Mouse (Mus musculus) heart, embryonic 14.5 days (tissue): ENCODE measurements at regions not wholly inside any gene's neighbourhood (a gene's known extent, or its start where the extent isn't known, plus 50 kb on each side); places are given as distances from the start of the nearest gene placed in this dataset.

Source experiments
- ATAC-seq: fragments of 200-750 bp; cut with Nextera tagmentation; 2 replicates; pipeline ENCODE4 v1.8.0; 2017; ENCODE audit warnings: low read depth, moderate TSS enrichment; ENCODE audit not compliant: insufficient number of reproducible peaks, insufficient read depth, low FRiP score
- H3K27ac ChIP-seq, 2 experiments: fragments of 200-500 bp in 1 of 2; fragments of 300-500 bp in 1 of 2; sonication (generic) in 1 of 2; replicated peaks in 1 of 2; 2 replicates each; pipeline ENCODE4 v1.5.1; 2012 to 2014; ENCODE audit warnings: low read depth in 2 of 2, low read length in 2 of 2, control low read depth in 1 of 2, mild to moderate bottlenecking in 1 of 2, mixed read lengths in 1 of 2; ENCODE audit not compliant: control insufficient read depth in 1 of 2, insufficient read depth in 1 of 2
- H3K27me3 ChIP-seq: fragments of 300-500 bp; sonication (generic); 2 replicates; pipeline ENCODE4 v1.6.1; 2014; ENCODE audit warnings: mild to moderate bottlenecking, low read length, control low read depth; ENCODE audit not compliant: control insufficient read depth, insufficient read depth
- H3K36me3 ChIP-seq: fragments of 300-500 bp; sonication (generic); 2 replicates; pipeline ENCODE4 v1.6.1; 2014; ENCODE audit warnings: mild to moderate bottlenecking, control low read depth, low read length, mixed read lengths; ENCODE audit not compliant: control insufficient read depth, insufficient read depth
- H3K4me1 ChIP-seq, 2 experiments: fragments of 200-500 bp in 1 of 2; fragments of 300-500 bp in 1 of 2; sonication (generic) in 1 of 2; 2 replicates each; pipeline ENCODE4 v1.6.1; 2012 to 2014; ENCODE audit warnings: low read length in 2 of 2, control low read depth in 1 of 2, mixed read lengths in 1 of 2; ENCODE audit not compliant: control insufficient read depth in 2 of 2, insufficient read depth in 2 of 2
- H3K4me2 ChIP-seq: fragments of 300-500 bp; sonication (generic); 2 replicates; pipeline ENCODE4 v1.6.1; 2014; ENCODE audit warnings: mild to moderate bottlenecking, low read length
- H3K4me3 ChIP-seq, 2 experiments: fragments of 200-500 bp in 1 of 2; fragments of 300-500 bp in 1 of 2; sonication (generic) in 1 of 2; 2 replicates each; pipeline ENCODE4 v1.5.1; 2012 to 2014; ENCODE audit warnings: low read length in 2 of 2, mild to moderate bottlenecking in 2 of 2, control low read depth in 1 of 2, low read depth in 1 of 2, moderate library complexity in 1 of 2; ENCODE audit not compliant: control insufficient read depth in 1 of 2, insufficient read depth in 1 of 2
- H3K9ac ChIP-seq: fragments of 300-500 bp; sonication (generic); 2 replicates; pipeline ENCODE4 v1.6.1; 2014; ENCODE audit warnings: mild to moderate bottlenecking, low read length
- H3K9me3 ChIP-seq: fragments of 300-500 bp; sonication (generic); 2 replicates; pipeline ENCODE4 v1.6.1; 2016; ENCODE audit warnings: low read length, control low read depth; ENCODE audit not compliant: control insufficient read depth
- WGBS: fragments of 180-500 bp; shearing (Covaris S2); extraction: QIAGEN DNeasy Blood & Tissue Kit; methylation state at CpG from one replicate; pipeline ENCODE4 v1.1.7; 2014; 5-methylcytosine and 5-hydroxymethylcytosine counted together

DNA sequence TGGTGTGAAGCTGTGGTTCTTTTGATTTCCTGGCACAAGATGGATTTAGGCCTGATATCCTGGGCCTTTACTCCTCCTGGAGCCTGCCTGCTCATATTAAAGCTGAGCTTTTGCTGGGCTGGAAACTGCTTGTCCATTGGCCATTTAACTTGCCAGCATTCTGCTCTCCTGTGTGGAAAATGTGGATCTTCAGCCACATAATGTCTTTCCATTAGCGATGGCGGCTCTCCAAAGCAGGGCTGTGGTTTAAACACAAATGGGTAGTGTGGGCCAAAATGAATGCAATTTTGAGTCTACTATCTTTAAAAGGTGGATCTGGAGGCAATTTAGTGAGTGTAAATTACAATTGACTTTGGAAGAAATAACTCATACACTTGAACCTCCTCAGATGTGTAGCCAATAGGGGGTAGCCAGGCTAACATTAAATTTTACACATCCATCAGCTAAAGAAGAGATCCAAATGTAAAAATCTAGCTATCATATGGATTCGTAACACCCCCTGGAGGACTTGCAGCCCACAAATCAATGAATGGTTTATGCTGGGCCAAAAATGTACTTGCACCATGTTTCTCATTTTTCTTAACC lies 281.5 kb downstream of the Sim1 start:
- Histone ChIP-seq H3K4me2 (no peak overlapping the region), H3K36me3 (no peaks in the 10 kb centered on the region), H3K9ac (no peak overlapping the region), H3K27ac (no peak overlapping the region), H3K4me3 (no peak overlapping the region), H3K27me3 (no peaks in the 10 kb centered on the region), H3K4me1 (peaks cover 0 to 6% of the 10 kb centered on the region in 2 experiments; a peak in 2 of 4 replicates), H3K9me3 (no peaks in the 10 kb centered on the region)
- no peak for ATAC-seq
- 93% methylated on average over 3 of the region's 3 CpGs for WGBS

DNA sequence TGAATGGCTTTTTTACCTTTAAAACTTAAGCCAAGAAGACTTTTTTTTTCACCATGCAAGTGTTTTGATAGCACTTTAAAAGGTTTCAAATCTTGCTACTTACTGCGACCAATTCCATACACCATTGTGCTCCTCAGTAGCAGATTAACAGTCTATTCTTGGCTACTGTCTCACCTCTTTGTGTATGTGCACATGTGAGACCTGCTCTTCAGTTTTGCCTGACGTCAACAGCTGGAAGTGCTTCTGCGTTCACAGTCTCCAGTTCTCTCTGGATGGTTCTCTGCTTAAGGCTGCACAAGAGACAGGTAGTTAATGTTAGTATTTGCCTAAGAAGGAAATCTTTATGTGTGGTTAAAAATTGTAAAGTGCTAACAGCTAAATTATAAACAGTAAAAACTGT lies 282.1 kb downstream of the Sim1 start:
- Histone ChIP-seq H3K4me2 (no peak overlapping the region), H3K27me3 (no peaks in the 10 kb centered on the region), H3K9me3 (no peaks in the 10 kb centered on the region), H3K9ac (no peak overlapping the region), H3K4me3 (no peak overlapping the region), H3K27ac (no peak overlapping the region), H3K4me1 (peaks cover 0 to 6% of the 10 kb centered on the region in 2 experiments; a peak in 2 of 4 replicates), H3K36me3 (no peaks in the 10 kb centered on the region)
- 24% methylated on average over 3 of the region's 3 CpGs for WGBS
- ATAC-seq: no peak

DNA sequence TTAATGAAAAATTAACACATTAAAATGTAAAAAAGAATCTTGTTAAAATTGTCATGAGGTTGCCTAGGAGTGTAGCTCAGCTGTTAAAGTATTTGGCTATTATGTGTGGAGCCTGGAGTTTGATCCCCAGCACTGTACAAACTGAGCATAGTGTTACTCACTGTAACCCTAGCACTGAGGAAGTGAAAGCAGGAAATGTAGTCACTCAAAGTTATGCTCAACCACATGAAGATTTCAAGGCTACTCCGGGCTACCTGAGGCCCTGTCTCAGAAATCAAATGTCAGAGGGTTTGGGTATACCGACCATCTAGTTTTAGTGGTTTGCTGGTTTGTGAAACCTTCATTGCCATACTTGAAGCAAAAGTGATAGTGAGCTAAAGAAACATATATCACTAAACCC lies 287.2 kb downstream of the Sim1 start:
- no peak overlapping the region for H3K9ac ChIP-seq

DNA sequence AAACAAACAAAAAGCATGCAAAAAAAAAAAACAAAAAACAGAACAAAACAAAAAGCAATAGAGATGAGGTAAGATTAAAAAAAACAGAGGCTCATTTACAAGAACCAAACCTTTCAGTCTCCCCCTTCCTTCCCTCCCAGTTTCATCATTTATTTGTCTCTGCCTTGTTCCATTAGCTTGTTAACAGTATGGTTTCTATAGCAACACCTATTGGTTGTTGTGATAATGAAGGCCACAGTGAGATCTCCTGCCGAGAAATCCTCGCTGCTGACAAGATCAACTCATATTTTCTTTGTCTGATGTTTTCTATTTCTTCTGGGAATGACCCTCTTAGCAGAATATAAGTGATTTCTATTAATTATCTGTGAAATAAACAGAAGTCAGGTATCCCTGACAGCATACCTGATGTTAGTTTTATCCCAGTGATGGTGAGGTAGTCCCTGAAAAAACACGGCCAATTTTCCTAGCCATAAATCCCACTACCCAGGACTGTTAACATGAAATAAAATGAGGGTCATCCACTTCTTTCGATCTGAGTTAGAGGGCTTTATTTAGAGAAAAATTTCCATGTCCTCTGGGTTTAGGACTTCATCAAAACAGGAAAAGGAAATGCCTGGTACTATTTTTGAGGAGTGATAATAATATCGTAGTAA lies 288.9 kb upstream of the Gm49339 start:
- no peak overlapping the region for H3K9ac ChIP-seq
- H3K9me3 ChIP-seq: no peaks in the 10 kb centered on the region
- no peak overlapping the region for H3K4me2 ChIP-seq
- H3K27ac ChIP-seq: no peak overlapping the region
- H3K27me3 ChIP-seq: no peaks in the 10 kb centered on the region
- 47% methylated on average over 5 of the region's 5 CpGs for WGBS
- H3K4me3 ChIP-seq: no peak overlapping the region
- H3K36me3 ChIP-seq: no peaks in the 10 kb centered on the region
- no peaks in the 10 kb centered on the region for H3K4me1 ChIP-seq
- ATAC-seq: no peak

More for the DNA sequence above, 287.2 kb downstream of the Sim1 start:
- Histone ChIP-seq H3K4me2 (no peak overlapping the region), H3K9me3 (no peaks in the 10 kb centered on the region), H3K27ac (no peak overlapping the region), H3K4me1 (no peaks in the 10 kb centered on the region), H3K36me3 (no peaks in the 10 kb centered on the region), H3K4me3 (no peak overlapping the region), H3K27me3 (no peaks in the 10 kb centered on the region)
- 76% methylated on average over 2 of the region's 2 CpGs for WGBS
- no peak for ATAC-seq

DNA sequence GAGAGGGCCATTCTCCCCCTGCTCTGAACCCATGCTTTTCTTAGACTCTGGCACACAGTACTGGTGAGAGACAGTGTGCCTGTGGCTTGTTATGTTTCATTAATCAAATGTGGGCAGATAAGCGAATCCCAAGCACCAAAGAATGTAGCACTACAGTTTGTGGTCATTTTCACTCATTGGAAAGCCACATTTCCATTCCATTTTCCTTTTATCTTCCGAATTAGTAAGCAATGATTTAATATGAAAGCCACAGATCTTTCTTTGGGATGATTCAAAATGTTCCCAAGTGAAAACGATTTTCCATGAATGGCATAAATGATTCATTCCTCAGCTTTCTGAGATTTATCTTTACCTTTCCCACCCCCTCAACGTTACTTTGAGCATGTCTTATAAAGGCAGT lies 260.9 kb upstream of the Gm49339 start:
- no peak for ATAC-seq
- Histone ChIP-seq H3K36me3 (no peaks in the 10 kb centered on the region), H3K9me3 (no peaks in the 10 kb centered on the region), H3K9ac (no peak overlapping the region), H3K4me2 (no peak overlapping the region), H3K27ac (no peak overlapping the region), H3K4me3 (no peak overlapping the region), H3K4me1 (no peaks in the 10 kb centered on the region), H3K27me3 (no peaks in the 10 kb centered on the region)
- 69% methylated on average over 4 of the region's 4 CpGs for WGBS

DNA sequence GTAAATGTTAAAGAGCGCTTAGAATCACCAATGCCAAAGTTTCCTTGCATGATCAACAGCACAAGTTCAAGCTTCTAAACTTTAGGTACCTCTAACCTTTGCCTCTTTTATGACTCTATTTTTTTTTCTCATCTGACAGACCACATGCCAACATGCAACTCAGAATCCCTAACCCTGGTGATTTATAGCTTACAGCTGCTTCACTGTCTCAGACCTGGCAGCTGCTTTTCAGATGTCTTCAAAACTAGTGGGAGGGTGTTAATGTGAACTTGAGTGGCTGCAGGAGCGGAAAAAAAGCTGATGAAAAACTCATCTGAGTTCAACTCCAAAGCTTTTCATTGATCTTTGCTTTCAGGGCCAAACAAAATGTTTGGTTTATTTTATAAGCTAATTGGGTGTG lies 246.8 kb upstream of the Gm49339 start:
- no peaks in the 10 kb centered on the region for H3K36me3 ChIP-seq
- no peaks in the 10 kb centered on the region for H3K4me1 ChIP-seq
- H3K4me3 ChIP-seq: no peak overlapping the region
- H3K9me3 ChIP-seq: no peaks in the 10 kb centered on the region
- H3K9ac ChIP-seq: no peak overlapping the region
- WGBS: 77% methylated on average over 2 of the region's 2 CpGs
- no peaks in the 10 kb centered on the region for H3K27me3 ChIP-seq
- no peak overlapping the region for H3K27ac ChIP-seq
- ATAC-seq: no peak
- H3K4me2 ChIP-seq: no peak overlapping the region

DNA sequence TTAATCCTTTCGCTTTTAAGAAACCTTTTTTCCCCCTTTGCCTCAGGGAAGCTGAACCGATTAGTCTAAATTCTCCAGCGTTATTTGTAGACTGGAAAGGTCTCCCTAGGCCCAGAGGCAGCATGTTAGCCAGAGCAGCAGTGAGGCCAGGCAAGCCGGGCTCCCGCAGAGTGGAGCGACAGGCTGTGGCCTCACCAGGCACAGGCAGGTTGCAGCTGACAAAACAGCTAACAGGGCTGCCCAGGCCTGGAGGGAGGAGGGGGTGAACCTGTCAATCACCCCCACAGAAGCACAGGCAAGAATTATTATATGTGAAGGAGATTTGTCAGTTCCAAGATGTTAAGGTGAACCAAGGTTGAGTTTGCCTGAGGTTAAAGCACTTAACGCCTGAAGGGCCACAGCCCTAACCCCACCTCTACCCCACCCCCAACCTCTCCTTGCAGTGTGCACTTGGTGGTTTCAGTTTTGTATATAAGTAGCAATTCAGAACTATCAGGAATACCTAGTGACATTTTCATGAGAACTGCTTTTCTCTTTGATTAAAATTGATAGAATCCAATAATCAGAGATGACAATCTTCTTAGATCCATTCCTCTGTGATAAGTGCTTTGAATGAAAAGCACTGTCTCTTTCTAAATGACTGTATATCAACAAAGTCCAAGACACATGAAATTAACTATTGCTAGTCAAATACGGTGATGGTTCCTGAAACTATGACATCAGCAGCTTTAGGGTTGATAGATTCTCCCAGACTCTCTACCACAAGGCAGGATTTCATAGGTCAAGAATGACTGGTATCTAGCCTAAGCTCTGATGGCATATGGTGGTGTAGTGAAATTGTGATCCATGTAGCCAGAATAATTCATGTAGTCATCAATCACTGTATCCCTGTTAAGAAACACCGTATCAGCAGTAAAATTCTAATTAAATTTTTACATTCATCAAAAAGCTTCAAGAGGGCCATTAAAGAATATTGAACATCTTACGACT lies 244.5 kb upstream of the Gm49339 start:
- H3K27me3 ChIP-seq: no peaks in the 10 kb centered on the region
- 39% methylated on average over 10 of the region's 10 CpGs for WGBS
- H3K27ac ChIP-seq: no peak overlapping the region
- H3K36me3 ChIP-seq: no peaks in the 10 kb centered on the region
- H3K9me3 ChIP-seq: no peaks in the 10 kb centered on the region
- H3K4me2 ChIP-seq: no peak overlapping the region
- no peaks in the 10 kb centered on the region for H3K4me1 ChIP-seq
- ATAC-seq: no peak
- H3K9ac ChIP-seq: no peak overlapping the region
- no peak overlapping the region for H3K4me3 ChIP-seq
